Comparison of ENCODE assay signal across 24 mouse cellular contexts in the genomic region with DNA sequence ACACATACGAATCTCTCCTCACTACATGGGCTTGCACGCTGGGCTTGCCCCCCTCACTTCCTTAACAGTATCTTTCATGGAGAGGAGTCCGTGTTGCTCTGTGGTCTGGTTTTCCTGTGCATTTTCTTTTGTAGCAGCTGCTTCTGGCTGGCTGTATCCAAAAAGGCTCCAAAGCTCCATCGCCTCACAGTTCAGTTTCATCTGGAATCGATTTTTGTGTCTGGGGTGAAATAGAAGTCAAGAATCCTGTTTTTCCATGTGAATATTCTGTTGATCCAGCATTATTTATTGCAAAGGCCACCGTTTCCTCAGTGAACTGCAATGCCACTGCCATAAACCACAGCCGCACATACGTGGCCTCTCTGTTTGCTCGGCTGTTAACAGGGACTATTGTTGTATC.
DNase-seq lines count a peak whose midpoint lies in the region; ATAC-seq and TF ChIP-seq lines count a peak whose summit lies in the region.
"Had no signal": no experiment of that assay in that cellular context is flagged by ENCODE, and none has a peak within 500 bp of the region (broad histone marks: within the 10 kb centered on the region; RNA-seq: fewer than 3 reads in every experiment).

No protein-coding gene starts in this region.

- H3K27ac ChIP-seq in embryonic facial prominence, embryonic 13.5 days = peak overlapping the region; percentile 60; the same call in 1 of the 2 replicates
- peak overlapping the region; percentile 70 for H3K27ac ChIP-seq in kidney, postnatal 0 days
- H3K27ac ChIP-seq in limb, embryonic 14.5 days (replicated peaks; ENCODE audit: low read depth, low read length) = peak overlapping the region; percentile 61
- H3K27ac ChIP-seq: heart, adult 2 months; heart, embryonic 15.5 days; hindbrain, embryonic 10.5 days; lung, embryonic 15.5 days; macrophage; midbrain, embryonic 13.5 days; stomach, postnatal 0 days had no signal

- peaks cover 25% of the 10 kb centered on the region for H3K4me1 ChIP-seq in embryonic facial prominence, embryonic 13.5 days
- no peaks in the 10 kb centered on the region for H3K4me1 ChIP-seq in kidney, postnatal 0 days (replicated peaks; ENCODE audit: insufficient read depth, low read length)
- H3K4me1 ChIP-seq in limb, embryonic 14.5 days (ENCODE audit: control insufficient read depth, insufficient read depth, low read length) = peaks cover 14% of the 10 kb centered on the region
- H3K4me1 ChIP-seq: heart, embryonic 15.5 days; lung, embryonic 15.5 days had no signal

- H3K4me3 ChIP-seq in embryonic facial prominence, embryonic 13.5 days = no peak overlapping the region
- no peak overlapping the region for H3K4me3 ChIP-seq in kidney, postnatal 0 days (replicated peaks; ENCODE audit: low read depth, low read length)
- no peak overlapping the region for H3K4me3 ChIP-seq in limb, embryonic 14.5 days (replicated peaks; ENCODE audit: low read length)
- H3K4me3 ChIP-seq: heart, adult 2 months; heart, embryonic 15.5 days; hindbrain, embryonic 10.5 days; lung, embryonic 15.5 days; midbrain, embryonic 13.5 days; myocyte had no signal

- H3K9me3 ChIP-seq in embryonic facial prominence, embryonic 13.5 days = no peaks in the 10 kb centered on the region
- H3K9me3 ChIP-seq in kidney, postnatal 0 days (replicated peaks; ENCODE audit: low read length) = no peaks in the 10 kb centered on the region
- H3K9me3 ChIP-seq in limb, embryonic 14.5 days (ENCODE audit: control insufficient read depth, low read length) = no peaks in the 10 kb centered on the region
- H3K9me3 ChIP-seq: heart, embryonic 15.5 days; hindbrain, embryonic 10.5 days; lung, embryonic 15.5 days; midbrain, embryonic 13.5 days had no signal

- no peak overlapping the region for H3K9ac ChIP-seq in embryonic facial prominence, embryonic 13.5 days
- H3K9ac ChIP-seq in kidney, postnatal 0 days (ENCODE audit: low read depth, low read length) = no peak overlapping the region
- H3K9ac ChIP-seq in limb, embryonic 14.5 days (ENCODE audit: low read depth, low read length, severe bottlenecking) = no peak overlapping the region
- H3K9ac ChIP-seq: heart, embryonic 15.5 days; lung, embryonic 15.5 days; midbrain, embryonic 13.5 days had no signal

- H3K4me2 ChIP-seq in embryonic facial prominence, embryonic 13.5 days = peak overlapping the region; percentile 17
- no peak overlapping the region for H3K4me2 ChIP-seq in kidney, postnatal 0 days (ENCODE audit: low read length)
- peak overlapping the region; percentile 21; the same call in 1 of the 2 replicates for H3K4me2 ChIP-seq in limb, embryonic 14.5 days (replicated peaks; ENCODE audit: low read depth, low read length, severe bottlenecking)
- H3K4me2 ChIP-seq: heart, embryonic 15.5 days; liver, embryonic 11.5 days; lung, embryonic 15.5 days; midbrain, embryonic 13.5 days had no signal

- peak; percentile 2 for DNase-seq in kidney, adult 9 months
- DNase-seq in kidney, postnatal 25 days = no peak
- DNase-seq in kidney, postnatal 0 days (ENCODE audit: low spot score) = peak; percentile 91
- peak; percentile 63 for DNase-seq in limb, embryonic 14.5 days (ENCODE audit: low spot score)
- no peak for DNase-seq in thymus, postnatal 36 days
- DNase-seq in spleen, adult 12 weeks (ENCODE audit: low spot score) = no peak
- DNase-seq in layer of hippocampus, postnatal 25 days (ENCODE audit: extremely low spot score in 1 of 2, low spot score in 1 of 2) = no peak
- DNase-seq: adrenal gland, postnatal 36 days; cerebellum, adult 8-10 months; gastrocnemius, postnatal 10 days; heart, adult 2 months; right cerebral cortex, adult 18-20 months; thymus, postnatal 14 days had no signal

- no peak for TF ChIP-seq CTCF in kidney, postnatal 0 days (IDR thresholded peaks at IDR 0.05; ENCODE audit: low read depth)

- TF ChIP-seq POLR2A in limb, embryonic 14.5 days (IDR thresholded peaks at IDR 0.05; ENCODE audit: borderline replicate concordance, extremely low read depth, insufficient read depth, insufficient read length) = no peak

- H3K27me3 ChIP-seq in embryonic facial prominence, embryonic 13.5 days = no peaks in the 10 kb centered on the region
- H3K27me3 ChIP-seq in kidney, postnatal 0 days (ENCODE audit: insufficient read depth, low read length) = no peaks in the 10 kb centered on the region
- no peaks in the 10 kb centered on the region for H3K27me3 ChIP-seq in limb, embryonic 14.5 days (ENCODE audit: control insufficient read depth, insufficient read depth, low read length)
- H3K27me3 ChIP-seq: heart, embryonic 15.5 days; lung, embryonic 15.5 days; midbrain, embryonic 13.5 days had no signal

- WGBS in embryonic facial prominence, embryonic 13.5 days = 34% methylated on average over 9 of the region's 9 CpGs
- 36% methylated on average over 9 of the region's 9 CpGs for WGBS in kidney, postnatal 0 days
- 19% methylated on average over 9 of the region's 9 CpGs for WGBS in limb, embryonic 14.5 days

- no peak for ATAC-seq in embryonic facial prominence, embryonic 13.5 days (ENCODE audit: insufficient number of reproducible peaks, insufficient read depth, low FRiP score, low TSS enrichment, low read depth)
- no peak for ATAC-seq in kidney, postnatal 0 days (replicated peaks; ENCODE audit: low FRiP score, low read depth)
- ATAC-seq in limb, embryonic 14.5 days (ENCODE audit: low FRiP score, low read depth) = peak; percentile 82
- ATAC-seq: inflammation-experienced regulatory T-cells, adult 6 months; Patski had no signal

- no peaks in the 10 kb centered on the region for H3K36me3 ChIP-seq in embryonic facial prominence, embryonic 13.5 days
- no peaks in the 10 kb centered on the region for H3K36me3 ChIP-seq in kidney, postnatal 0 days (ENCODE audit: insufficient read depth, low read length)
- no peaks in the 10 kb centered on the region for H3K36me3 ChIP-seq in limb, embryonic 14.5 days (ENCODE audit: control insufficient read depth, insufficient read depth, low read length)
- H3K36me3 ChIP-seq: heart, embryonic 15.5 days; hindbrain, embryonic 10.5 days; lung, embryonic 15.5 days; midbrain, embryonic 13.5 days had no signal

Comparison
In these comparisons a context has a peak if more than half of its experiments do, and no peak if none do; other contexts are left out.
1. DNase-seq: peak in kidney, adult 9 months (single experiment), kidney, postnatal 0 days (single experiment) and limb, embryonic 14.5 days (single experiment); none in kidney, postnatal 25 days (0 of 2), thymus, postnatal 36 days (0 of 2), spleen, adult 12 weeks (single experiment) and layer of hippocampus, postnatal 25 days (0 of 2).
2. Peak in every context shown above with its lines, with median percentiles within 50 percentile points of each other: H3K27ac ChIP-seq.